Mouse (Mus musculus): ENCODE results near the gene Olfr1425. TPM values are rescaled to one million over a fixed set of nuclear protein-coding genes. Genes with fewer than 3 reads are reported as not detected.

The Olfr1425 gene
- polyA plus RNA-seq (2017; shearing (Covaris generic)) = under 1 TPM in 1 of 2 experiments, not detected in 1; 0.12 TPM

DNA sequence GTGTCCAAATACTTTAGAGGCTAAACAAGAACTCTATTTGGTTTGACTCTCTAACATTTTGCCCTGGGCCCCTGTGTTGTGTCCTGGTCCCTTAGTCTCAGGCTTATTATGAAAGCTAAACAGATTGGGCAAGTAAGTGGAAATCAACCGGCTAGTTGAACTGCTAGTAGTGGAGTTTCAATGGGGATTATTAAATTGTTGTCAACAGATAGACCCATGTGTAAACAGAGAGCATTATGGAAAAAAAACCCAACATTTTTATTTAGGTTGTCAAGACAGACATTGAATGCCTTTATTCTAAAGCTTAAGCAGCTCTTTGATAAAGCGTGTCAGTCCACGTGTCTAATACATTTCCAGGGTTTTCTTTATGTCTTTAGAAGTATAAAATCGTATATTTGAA lies at the start of gene Olfr1425:
Olfr1425 (minus strand) TSS at position 101 of the 400 bp plus-strand sequence.

DNA sequence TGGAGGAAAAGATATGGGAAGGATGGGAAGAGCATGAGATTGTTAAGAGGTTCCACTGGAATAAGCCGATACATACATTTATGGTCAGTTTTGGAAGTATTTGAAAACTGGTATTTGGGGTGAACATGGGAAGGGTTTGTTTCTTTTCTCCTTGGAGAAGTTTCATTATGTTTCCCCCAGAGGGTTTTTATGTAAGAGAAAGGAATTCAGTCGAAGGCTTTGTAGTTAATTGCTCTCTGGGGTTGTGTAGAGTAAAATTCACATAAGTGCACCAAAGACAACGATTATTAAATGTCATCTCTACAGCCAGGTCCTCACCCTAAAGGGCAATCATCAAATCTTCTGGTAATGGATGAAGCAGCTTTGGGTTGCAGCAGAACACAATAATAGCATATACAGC lies 45.6 kb upstream of the Olfr1425 start, which contains the start of gene Olfr76:
Olfr76 (minus strand) TSS at position 101 of the 400 bp plus-strand sequence.

DNA sequence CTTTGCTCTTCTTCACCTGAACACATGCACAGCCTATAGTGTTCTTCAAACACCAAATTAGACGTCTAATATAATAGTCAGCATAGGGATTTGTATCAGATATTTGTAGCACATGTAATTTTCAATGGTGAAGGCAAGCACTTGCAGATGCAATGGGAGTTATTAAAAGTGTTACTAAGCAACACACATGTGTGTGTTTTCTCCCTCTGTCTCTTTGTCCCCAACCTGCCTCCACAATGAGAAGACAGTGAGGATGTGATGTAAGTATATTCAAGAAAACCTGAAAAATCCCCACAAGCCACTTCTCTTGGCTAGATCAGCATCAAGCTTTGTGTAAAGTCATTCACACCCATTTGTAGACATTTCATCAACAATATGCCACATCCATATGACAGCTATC lies 38.3 kb upstream of the Olfr1425 start, which contains the start of gene Olfr1428:
Olfr1428 (minus strand) TSS at position 101 of the 400 bp plus-strand sequence.

DNA sequence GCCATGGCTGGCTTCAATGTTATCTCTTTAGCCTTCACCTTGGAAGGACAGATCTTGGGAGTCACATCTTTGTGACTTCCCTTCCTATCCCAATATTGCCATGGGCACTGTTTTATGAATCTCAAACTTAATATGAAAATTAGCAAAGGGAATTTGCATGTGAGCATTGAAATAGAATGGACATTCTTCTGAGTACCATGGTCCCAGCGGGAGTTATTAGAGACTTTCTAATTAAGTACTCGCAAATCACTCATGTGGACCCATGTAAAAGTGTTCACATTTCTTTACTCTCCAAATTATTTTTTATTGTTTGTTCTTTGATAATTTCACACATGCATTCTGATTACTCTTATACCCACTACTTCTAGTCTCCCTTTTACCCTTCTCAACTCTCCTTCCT lies 25.7 kb upstream of the Olfr1425 start, which contains the start of gene Olfr1427:
Olfr1427 (minus strand) TSS at position 101 of the 400 bp plus-strand sequence.

DNA sequence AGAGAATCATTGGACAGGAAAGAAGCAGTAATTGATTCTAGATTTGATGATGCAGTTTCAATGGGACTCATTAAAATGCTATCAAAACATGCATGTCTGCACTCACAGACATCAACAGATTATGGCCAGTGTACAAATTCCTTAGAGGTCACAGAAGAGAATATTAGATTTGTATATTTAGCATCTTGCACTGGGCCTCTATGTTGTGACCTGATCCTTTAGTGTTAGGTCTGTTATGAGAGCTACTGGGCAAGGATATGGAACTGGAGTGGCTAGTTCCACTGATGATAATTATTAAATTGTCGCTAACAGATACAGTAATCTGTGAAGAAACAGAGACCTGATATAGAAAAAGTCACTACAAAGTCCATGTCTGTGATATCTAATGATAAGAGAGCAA lies 14.4 kb upstream of the Olfr1425 start, which contains the start of gene Olfr1426:
Olfr1426 (minus strand) TSS at position 101 of the 400 bp plus-strand sequence.

DNA sequence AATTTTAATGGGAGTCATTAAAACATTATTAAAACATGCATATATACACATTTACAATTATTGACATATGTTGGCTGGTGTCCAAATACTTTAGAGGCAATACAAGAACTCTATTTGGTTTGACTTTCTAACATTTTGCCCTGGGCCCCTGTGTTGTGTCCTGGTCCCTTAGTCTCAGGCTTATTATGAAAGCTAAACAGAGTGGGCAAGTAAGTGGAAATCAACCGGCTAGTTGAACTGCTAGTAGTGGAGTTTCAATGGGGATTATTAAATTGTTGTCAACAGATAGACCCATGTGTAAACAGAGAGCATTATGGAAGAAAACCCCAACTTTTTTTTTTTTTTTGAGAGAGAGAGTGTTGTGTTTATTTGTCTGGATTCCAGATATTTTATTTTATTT lies 14.9 kb downstream of the Olfr1425 start, which contains the start of gene Olfr1424:
Olfr1424 (minus strand) TSS at position 101 of the 400 bp plus-strand sequence.

DNA sequence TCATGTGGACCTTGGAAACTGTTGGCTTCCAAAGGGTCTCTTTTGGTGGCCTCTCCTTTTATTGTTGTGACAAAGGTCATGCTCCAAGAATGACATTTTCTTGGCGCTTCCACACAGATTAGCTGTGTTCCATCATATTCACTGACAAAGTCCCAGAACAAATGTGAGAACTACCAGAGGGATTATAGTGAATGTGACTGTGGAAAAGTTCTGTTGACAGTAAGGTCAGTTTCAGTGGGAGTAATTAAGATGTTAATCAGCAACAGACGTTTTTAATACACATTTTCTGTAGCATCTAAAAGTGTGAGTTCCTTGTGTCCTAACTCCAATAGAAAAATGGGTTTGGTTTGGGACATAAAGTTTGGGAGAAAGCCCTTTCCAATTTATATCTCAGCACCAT lies 36.3 kb downstream of the Olfr1425 start, which contains the start of gene Olfr1423:
Olfr1423 (minus strand) TSS at position 101 of the 400 bp plus-strand sequence.

Other genes starting within 250 kb of the Olfr1425 start
- under 1 TPM in 1 of 2 experiments, not detected in 1; 0.10 TPM for gene Olfr1417, start 238.5 kb downstream of the Olfr1425 start, polyA plus RNA-seq (2017; shearing (Covaris generic))
- gene Olfr1418, start 216.7 kb downstream of the Olfr1425 start, polyA plus RNA-seq (2017; shearing (Covaris generic)) = under 1 TPM in 1 of 2 experiments, not detected in 1; 0.22 TPM
- gene Olfr1419, start 202.6 kb downstream of the Olfr1425 start, polyA plus RNA-seq (2017; shearing (Covaris generic)) = not detected
- gene Olfr1420, start 191.2 kb downstream of the Olfr1425 start, polyA plus RNA-seq (2017; shearing (Covaris generic)) = 1 to 10 TPM in 1 of 2 experiments, under 1 TPM in 1; 0.30 to 1.8 TPM
- gene Patl1, start 165.3 kb downstream of the Olfr1425 start, polyA plus RNA-seq (2017; shearing (Covaris generic)) = 10 to 100 TPM; 21.5 to 22.6 TPM
- 10 to 100 TPM; 43.6 to 64.9 TPM for gene Osbp, start 111.8 kb downstream of the Olfr1425 start, polyA plus RNA-seq (2017; shearing (Covaris generic))
- under 1 TPM in 1 of 2 experiments, not detected in 1; 0.16 TPM for gene Olfr1423, start 36.4 kb downstream of the Olfr1425 start, polyA plus RNA-seq (2017; shearing (Covaris generic))
- under 1 TPM in 1 of 2 experiments, not detected in 1; 0.66 TPM for gene Olfr1424, start 15.0 kb downstream of the Olfr1425 start, polyA plus RNA-seq (2017; shearing (Covaris generic))
- under 1 TPM in 1 of 2 experiments, not detected in 1; 0.07 TPM for gene Olfr1426, start 14.3 kb upstream of the Olfr1425 start, polyA plus RNA-seq (2017; shearing (Covaris generic))
- gene Olfr1427, start 25.6 kb upstream of the Olfr1425 start, polyA plus RNA-seq (2017; shearing (Covaris generic)) = not detected
- gene Olfr1428, start 38.2 kb upstream of the Olfr1425 start, polyA plus RNA-seq (2017; shearing (Covaris generic)) = not detected
- gene Olfr76, start 45.5 kb upstream of the Olfr1425 start, polyA plus RNA-seq (2017; shearing (Covaris generic)) = not detected
- gene Olfr1555-ps1, start 92.4 kb upstream of the Olfr1425 start, polyA plus RNA-seq (2017; shearing (Covaris generic)) = under 1 TPM; 0.13 to 0.48 TPM
- gene Olfr1431, start 122.9 kb upstream of the Olfr1425 start, polyA plus RNA-seq (2017; shearing (Covaris generic)) = under 1 TPM; 0.12 TPM
- gene Olfr1432, start 154.9 kb upstream of the Olfr1425 start, polyA plus RNA-seq (2017; shearing (Covaris generic)) = not detected
- gene Olfr262, start 163.9 kb upstream of the Olfr1425 start, polyA plus RNA-seq (2017; shearing (Covaris generic)) = under 1 TPM; 0.17 to 0.71 TPM
- gene Olfr235, start 183.3 kb upstream of the Olfr1425 start, polyA plus RNA-seq (2017; shearing (Covaris generic)) = under 1 TPM in 1 of 2 experiments, not detected in 1; 0.60 TPM
- not detected for gene Olfr1434, start 202.1 kb upstream of the Olfr1425 start, polyA plus RNA-seq (2017; shearing (Covaris generic))
- not detected for gene Olfr1436, start 221.4 kb upstream of the Olfr1425 start, polyA plus RNA-seq (2017; shearing (Covaris generic))
- gene Olfr1437, start 247.4 kb upstream of the Olfr1425 start, polyA plus RNA-seq (2017; shearing (Covaris generic)) = under 1 TPM in 1 of 2 experiments, not detected in 1; 0.11 TPM